Mouse (Mus musculus) neural tube, embryonic 15.5 days (tissue): ENCODE results near the gene Vac14. TPM values are rescaled to one million over a fixed set of nuclear protein-coding genes. Genes with fewer than 3 reads are reported as not detected.

ENCODE experiments used
- ATAC-seq: fragments of 200-750 bp; cut with Nextera tagmentation; 2 replicates; pipeline ENCODE4 v1.8.0; 2017; ENCODE audit warnings: mild to moderate bottlenecking, moderate TSS enrichment, moderate library complexity; ENCODE audit not compliant: low FRiP score
- H3K27ac ChIP-seq: fragments of 300-500 bp; sonication (generic); replicated peaks from 2 replicates; pipeline ENCODE4 v1.5.1; 2015; ENCODE audit warnings: mild to moderate bottlenecking, inconsistent platforms
- H3K27me3 ChIP-seq: fragments of 300-500 bp; sonication (generic); replicated peaks from 2 replicates; pipeline ENCODE4 v1.6.1; 2015; ENCODE audit warnings: inconsistent platforms
- H3K36me3 ChIP-seq: fragments of 300-500 bp; sonication (generic); 2 replicates; pipeline ENCODE4 v1.6.1; 2015; ENCODE audit warnings: inconsistent platforms
- H3K4me1 ChIP-seq: fragments of 300-500 bp; sonication (generic); 2 replicates; pipeline ENCODE4 v1.6.1; 2015; ENCODE audit warnings: inconsistent platforms
- H3K4me2 ChIP-seq: fragments of 300-500 bp; sonication (generic); 2 replicates; pipeline ENCODE4 v1.6.1; 2015; ENCODE audit warnings: inconsistent platforms, mild to moderate bottlenecking, moderate library complexity
- H3K4me3 ChIP-seq: fragments of 300-500 bp; sonication (generic); replicated peaks from 2 replicates; pipeline ENCODE4 v1.5.1; 2015; ENCODE audit warnings: mild to moderate bottlenecking, inconsistent platforms
- H3K9ac ChIP-seq: fragments of 300-500 bp; sonication (generic); replicated peaks from 2 replicates; pipeline ENCODE4 v1.6.1; 2015; ENCODE audit warnings: mild to moderate bottlenecking, inconsistent platforms
- H3K9me3 ChIP-seq: fragments of 300-500 bp; sonication (generic); replicated peaks from 2 replicates; pipeline ENCODE4 v1.6.1; 2016; ENCODE audit warnings: inconsistent platforms
- WGBS: fragments of 180-500 bp; shearing (Covaris S2); methylation state at CpG from one replicate; pipeline ENCODE4 v1.1.7; 2015; ENCODE audit warnings: mixed read lengths; 5-methylcytosine and 5-hydroxymethylcytosine counted together
- polyA plus RNA-seq: library from polyadenylated mRNA; unstranded; fragments of >200 nt; fragmentation: Nextera tagmentation; extraction: Ambion mirVana; gene quantifications from 2 replicates; pipeline ENCODE4 v1.2.1, GENCODE M21; 2015

Vac14 gene
- polyA plus RNA-seq, 1 experiment from 2014 or later: 26.8 TPM

DNA sequence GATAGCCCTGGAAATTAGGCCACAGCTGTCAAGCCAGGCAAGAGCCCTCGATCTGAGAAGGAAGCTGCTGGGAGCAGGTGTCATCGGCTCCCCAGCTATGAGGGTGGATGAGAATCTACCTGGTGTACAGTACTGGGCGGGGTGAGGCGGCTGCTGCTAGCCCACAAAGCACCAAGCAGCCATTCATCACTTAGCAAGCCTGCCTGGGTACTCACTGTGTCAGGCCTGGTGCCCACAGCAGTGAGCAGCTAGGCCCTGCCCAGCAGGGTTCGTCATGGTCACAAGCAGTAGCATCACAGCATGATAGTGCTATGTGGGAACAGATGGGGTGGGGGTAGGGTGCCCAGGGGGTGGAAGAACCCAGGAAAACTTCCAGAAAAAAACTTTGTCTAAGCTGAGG, 77.0 kb downstream of the Vac14 start:
- no peak for ATAC-seq

DNA sequence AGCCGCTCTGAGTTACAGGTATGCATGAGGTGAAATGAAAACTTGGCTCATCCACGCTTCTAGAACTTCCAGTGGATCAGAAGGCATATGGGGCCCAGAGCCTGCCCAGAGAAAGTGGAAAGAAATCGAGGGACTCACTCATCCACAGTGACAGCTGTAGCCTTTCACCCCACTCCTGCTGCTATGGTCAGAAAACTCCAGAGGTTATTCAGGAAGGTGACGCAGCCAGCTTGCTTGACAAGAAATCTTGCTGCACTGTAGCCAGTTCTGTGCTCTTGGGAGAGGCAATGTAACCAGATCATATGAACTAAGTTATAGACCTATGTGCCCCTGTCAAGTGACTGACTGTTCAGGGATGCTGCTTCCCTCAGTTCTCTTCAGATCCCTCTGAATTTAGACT, 77.7 kb downstream of the Vac14 start:
- H3K9me3 ChIP-seq: no peaks in the 10 kb centered on the region
- H3K4me3 ChIP-seq: no peak overlapping the region
- H3K36me3 ChIP-seq: peaks cover 6% of the 10 kb centered on the region
- 0 out of 2 replicates have a peak overlapping the region, but pooled peaks have one; percentile 23 for H3K9ac ChIP-seq
- H3K4me1 ChIP-seq: peaks cover 35% of the 10 kb centered on the region
- 0 out of 2 replicates have a peak overlapping the region, but pooled peaks have one; percentile 49 for H3K27ac ChIP-seq
- H3K4me2 ChIP-seq: no peak overlapping the region
- 95% methylated on average over 4 of the region's 4 CpGs for WGBS
- no peak for ATAC-seq
- H3K27me3 ChIP-seq: no peaks in the 10 kb centered on the region

More for the DNA sequence above, 77.0 kb downstream of the Vac14 start:
- peak overlapping the region; percentile 23; the same call in 1 of the 2 replicates for H3K9ac ChIP-seq
- peak overlapping the region; percentile 49; the same call in 1 of the 2 replicates for H3K27ac ChIP-seq
- WGBS: 74% methylated on average over 5 of the region's 5 CpGs
- no peak overlapping the region for H3K4me2 ChIP-seq
- H3K36me3 ChIP-seq: peaks cover 8% of the 10 kb centered on the region
- no peak overlapping the region for H3K4me3 ChIP-seq
- no peaks in the 10 kb centered on the region for H3K27me3 ChIP-seq
- H3K9me3 ChIP-seq: no peaks in the 10 kb centered on the region
- peaks cover 35% of the 10 kb centered on the region for H3K4me1 ChIP-seq

DNA sequence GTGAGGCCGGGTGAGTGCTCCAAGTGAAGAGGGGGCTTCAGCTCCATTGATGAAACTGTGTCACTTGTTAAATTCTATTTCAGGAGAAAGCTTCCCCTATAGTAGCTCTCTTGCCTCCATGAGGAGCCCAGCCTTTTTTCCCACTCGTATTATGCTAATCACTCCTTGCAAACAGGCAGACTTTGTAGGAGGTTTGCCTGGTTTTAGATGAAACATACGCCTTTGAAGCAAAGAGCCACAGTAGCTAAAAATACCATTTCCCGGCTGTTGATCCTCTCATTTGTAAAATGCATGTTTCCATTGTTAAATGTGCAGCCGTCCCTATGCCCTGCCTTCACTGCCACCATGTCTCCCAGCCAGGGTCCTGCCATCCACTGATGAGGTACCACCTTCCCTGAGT, 79.2 kb downstream of the Vac14 start:
- Histone ChIP-seq H3K4me1 (peaks cover 46% of the 10 kb centered on the region), H3K9me3 (no peaks in the 10 kb centered on the region), H3K36me3 (peaks cover 4% of the 10 kb centered on the region; the same call in 1 of the 2 replicates), H3K4me3 (no peak overlapping the region), H3K27me3 (no peaks in the 10 kb centered on the region), H3K4me2 (no peak overlapping the region), H3K27ac (no peak overlapping the region), H3K9ac (no peak overlapping the region)
- ATAC-seq: no peak
- 94% methylated on average over 5 of the region's 5 CpGs for WGBS

DNA sequence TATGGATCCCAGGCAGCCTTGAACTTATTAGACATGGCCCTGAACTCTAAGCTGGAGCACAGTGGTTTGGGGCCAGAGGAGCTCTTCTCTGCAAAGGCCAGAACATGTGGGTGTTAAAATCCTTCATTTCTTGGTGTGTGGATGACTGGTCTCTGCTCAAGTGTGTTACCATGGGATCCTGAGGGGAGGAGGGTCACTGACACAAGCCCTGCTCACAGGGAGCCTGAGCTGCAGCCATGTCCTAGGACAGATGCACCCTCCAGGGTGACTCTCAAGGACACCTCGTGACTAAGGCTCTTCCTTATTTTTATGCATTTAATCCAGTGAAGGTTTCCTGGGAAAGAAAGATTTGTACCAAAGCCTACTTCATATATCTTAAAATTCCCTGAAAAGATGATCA, 79.7 kb downstream of the Vac14 start:
- Histone ChIP-seq H3K9me3 (no peaks in the 10 kb centered on the region), H3K4me1 (peaks cover 51% of the 10 kb centered on the region), H3K27ac (no peak overlapping the region), H3K4me2 (no peak overlapping the region), H3K9ac (no peak overlapping the region), H3K36me3 (peaks cover 4% of the 10 kb centered on the region; the same call in 1 of the 2 replicates), H3K27me3 (no peaks in the 10 kb centered on the region), H3K4me3 (no peak overlapping the region)
- 81% methylated on average over 1 of the region's 1 CpGs for WGBS
- ATAC-seq: no peak

DNA sequence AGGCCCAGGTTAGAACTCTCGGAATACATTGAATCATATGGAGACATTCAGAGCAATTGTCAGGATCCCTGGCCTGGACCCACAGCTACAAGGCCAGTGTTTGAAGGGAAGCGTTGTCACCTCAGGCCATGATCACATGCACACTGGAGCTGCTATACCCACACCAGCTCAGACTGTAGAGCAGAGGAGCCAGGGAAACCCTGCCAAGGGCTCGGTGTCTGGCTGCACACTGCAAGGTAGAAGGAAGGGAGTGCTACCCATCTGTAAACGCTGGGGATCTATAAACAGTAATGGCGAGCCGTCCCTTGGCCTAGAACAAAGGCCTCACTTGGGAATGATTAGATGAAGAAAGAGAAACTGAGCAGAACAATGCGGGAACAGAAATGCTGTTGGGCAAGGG, 81.1 kb downstream of the Vac14 start:
- no peak for ATAC-seq
- Histone ChIP-seq H3K4me3 (no peak overlapping the region), H3K4me2 (no peak overlapping the region), H3K27me3 (no peaks in the 10 kb centered on the region), H3K9ac (no peak overlapping the region), H3K27ac (peak overlapping the region; percentile 42; the same call in 1 of the 2 replicates), H3K9me3 (no peaks in the 10 kb centered on the region), H3K4me1 (peaks cover 58% of the 10 kb centered on the region), H3K36me3 (peaks cover 4% of the 10 kb centered on the region; the same call in 1 of the 2 replicates)
- WGBS: 60% methylated on average over 7 of the region's 7 CpGs

DNA sequence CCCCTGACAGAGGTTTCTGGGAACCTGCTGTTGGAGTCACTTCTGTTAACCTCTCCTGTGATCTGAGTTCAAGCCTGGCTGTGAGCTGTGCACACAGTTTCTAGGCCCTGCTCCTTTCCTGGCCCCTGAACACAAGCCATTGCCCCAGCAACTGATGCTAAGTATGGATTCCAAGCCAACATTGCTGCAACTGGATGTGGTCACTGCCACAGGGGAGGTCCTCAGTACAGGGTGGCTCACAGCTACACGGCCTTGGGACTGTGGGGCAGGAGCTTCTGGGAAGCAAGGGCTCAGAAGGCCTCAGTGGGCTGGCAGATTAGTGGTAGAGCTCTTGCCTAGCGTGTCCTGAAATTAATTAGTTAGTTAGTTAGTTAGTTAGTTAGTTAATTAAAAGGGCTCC, 82.2 kb downstream of the Vac14 start:
- WGBS: 87% methylated on average over 2 of the region's 2 CpGs
- ATAC-seq: no peak

DNA sequence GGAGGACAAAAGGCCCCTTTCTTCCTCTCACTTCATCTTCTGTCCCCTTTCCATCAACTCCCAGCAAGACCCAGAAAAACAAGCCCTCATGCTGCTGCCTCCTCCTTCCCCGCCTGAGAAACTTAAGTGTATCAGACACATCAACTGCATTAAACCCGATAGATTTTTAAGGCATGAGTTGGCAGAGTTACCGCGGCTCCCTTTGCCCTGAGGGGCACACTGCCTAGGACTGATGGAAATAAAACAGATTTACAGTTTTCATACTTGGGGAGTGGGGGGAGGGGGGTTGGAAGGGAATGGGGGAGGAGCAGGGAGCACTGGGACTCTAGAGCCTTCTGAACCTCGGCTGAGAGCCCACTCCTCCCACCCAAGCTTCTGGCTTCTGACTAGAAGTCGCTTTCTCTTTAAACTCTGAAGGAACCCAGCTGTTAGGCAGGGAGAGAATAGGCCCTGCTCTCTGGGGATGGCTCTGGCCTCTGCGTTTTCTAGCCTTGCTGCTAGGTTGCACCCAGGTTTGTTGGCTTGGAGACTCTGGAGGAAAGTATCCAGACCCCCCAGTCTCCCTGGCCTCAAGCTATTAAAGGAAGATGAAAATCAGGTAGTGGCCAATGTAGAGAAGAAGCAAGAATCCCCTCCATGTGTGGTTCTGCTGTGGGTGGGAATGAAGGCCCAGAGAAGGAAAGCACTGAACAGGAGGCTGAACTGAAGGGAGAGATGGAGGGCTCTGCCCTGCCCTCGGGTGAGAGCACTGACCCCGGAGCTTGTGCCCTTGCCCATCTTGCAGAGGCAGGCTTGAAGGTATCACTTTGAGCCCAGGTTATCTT, 84.5 kb downstream of the Vac14 start:
- Histone ChIP-seq H3K9me3 (no peaks in the 10 kb centered on the region), H3K9ac (no peak overlapping the region), H3K27ac (peak overlapping the region; percentile 63), H3K27me3 (no peaks in the 10 kb centered on the region), H3K4me1 (peaks cover 60% of the 10 kb centered on the region), H3K36me3 (no peaks in the 10 kb centered on the region), H3K4me2 (no peak overlapping the region), H3K4me3 (no peak overlapping the region)
- WGBS: 35% methylated on average over 9 of the region's 9 CpGs
- no peak for ATAC-seq

More for the DNA sequence above, 82.2 kb downstream of the Vac14 start:
- peaks cover 4% of the 10 kb centered on the region; the same call in 1 of the 2 replicates for H3K36me3 ChIP-seq
- H3K4me3 ChIP-seq: no peak overlapping the region
- H3K9ac ChIP-seq: no peak overlapping the region
- no peak overlapping the region for H3K27ac ChIP-seq
- H3K27me3 ChIP-seq: no peaks in the 10 kb centered on the region
- peaks cover 58% of the 10 kb centered on the region for H3K4me1 ChIP-seq
- no peaks in the 10 kb centered on the region for H3K9me3 ChIP-seq
- no peak overlapping the region for H3K4me2 ChIP-seq

DNA sequence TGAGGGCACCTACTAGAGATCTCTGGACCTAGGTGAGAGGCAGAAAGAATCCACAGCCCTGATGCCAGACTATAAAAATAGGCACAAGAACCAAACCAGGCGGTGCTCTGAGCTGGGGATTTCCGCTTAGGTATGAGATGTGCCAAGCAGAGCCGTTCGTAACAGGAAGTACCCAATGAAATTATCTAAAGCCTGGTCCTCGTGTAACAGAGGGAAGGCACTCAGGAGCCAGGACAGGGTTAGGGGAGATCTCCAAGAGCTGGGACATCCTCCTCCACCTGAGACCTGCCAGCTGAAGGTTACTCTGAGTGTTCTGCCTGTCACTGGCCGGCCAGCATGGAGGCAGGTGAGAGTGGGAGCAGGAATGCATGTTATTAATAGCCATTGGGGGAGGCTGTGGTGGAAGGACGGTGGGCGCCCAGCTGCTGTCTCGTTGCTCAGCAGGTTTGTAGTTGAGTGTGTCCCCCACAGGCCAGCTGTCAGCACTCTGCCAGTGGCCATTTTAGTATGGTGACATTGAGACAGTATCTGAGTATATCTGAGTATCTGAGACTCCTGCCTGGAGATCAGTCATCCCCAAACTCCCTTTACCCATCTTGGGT, 85.2 kb downstream of the Vac14 start:
- H3K27me3 ChIP-seq: no peaks in the 10 kb centered on the region
- no peaks in the 10 kb centered on the region for H3K9me3 ChIP-seq
- peak overlapping the region; percentile 63 for H3K27ac ChIP-seq
- no peak overlapping the region for H3K4me3 ChIP-seq
- no peak overlapping the region for H3K4me2 ChIP-seq
- no peaks in the 10 kb centered on the region for H3K36me3 ChIP-seq
- H3K9ac ChIP-seq: no peak overlapping the region
- H3K4me1 ChIP-seq: peaks cover 60% of the 10 kb centered on the region
- WGBS: 85% methylated on average over 9 of the region's 9 CpGs
- no peak for ATAC-seq

DNA sequence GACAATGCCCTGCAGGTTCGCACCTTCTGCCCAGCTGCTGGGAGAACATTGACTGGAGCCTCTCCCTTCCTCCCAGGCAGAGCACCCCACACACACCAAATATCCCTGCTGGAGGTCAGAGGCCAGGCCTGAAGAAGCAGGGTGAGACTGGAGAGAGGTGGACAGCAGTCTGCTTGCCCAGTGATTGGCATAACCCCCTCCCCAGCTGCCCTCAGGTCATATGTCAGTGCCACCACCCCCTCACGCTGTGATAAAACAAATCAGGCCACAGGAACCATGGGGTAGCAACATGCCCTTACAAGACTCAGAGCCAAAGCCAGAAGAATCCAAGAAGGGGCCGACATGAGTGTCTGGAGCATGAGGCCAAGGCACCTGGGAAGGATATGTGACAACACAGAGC, 85.7 kb downstream of the Vac14 start:
- 87% methylated on average over 3 of the region's 3 CpGs for WGBS
- Histone ChIP-seq H3K4me1 (peaks cover 61% of the 10 kb centered on the region), H3K9ac (no peak overlapping the region), H3K9me3 (no peaks in the 10 kb centered on the region), H3K36me3 (no peaks in the 10 kb centered on the region), H3K27ac (no peak overlapping the region; the same call in 1 of the 2 replicates), H3K4me2 (no peak overlapping the region), H3K27me3 (no peaks in the 10 kb centered on the region), H3K4me3 (no peak overlapping the region)
- no peak for ATAC-seq

DNA sequence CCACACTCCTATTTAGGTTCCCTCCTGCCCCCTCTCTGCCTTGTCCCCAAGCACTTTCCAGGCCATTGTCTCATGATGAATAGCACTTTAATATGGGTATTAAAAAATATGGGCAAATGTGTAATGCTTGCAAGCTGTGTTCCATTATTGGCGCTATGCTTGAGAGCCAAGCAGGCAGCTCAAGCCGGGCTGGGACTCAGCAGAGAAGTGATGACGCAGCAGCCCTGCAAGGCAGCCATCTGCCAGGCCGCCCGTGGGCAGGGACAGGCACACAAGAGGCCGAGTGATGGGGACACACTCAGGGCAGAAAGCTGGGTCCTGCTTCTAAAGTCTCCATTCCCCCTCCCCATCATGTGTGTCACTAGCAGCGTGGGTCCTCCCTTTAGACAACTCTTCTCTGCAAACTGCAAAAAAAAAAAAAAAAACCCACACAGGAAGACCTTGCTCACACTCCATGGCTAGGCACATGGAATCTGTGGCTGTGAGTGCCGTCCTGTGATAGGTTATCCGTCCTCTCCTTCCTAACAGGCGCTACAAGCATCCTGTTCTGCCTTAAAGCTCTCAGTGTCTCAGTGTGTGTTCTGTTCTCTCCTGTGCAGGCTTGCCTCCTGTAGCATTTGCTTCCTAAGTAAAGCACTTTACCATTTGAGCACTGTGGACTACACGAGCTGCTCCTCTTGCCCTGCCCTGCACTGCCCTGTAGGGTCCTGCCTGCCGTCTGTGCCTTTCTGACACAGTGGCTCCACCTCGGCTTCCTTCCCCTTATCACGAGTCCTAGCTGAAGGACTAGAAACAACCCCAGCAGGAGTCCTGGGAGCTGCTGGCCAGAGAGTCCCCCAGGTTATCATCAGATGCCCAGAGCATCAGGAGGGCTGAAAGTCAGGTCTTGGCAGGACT, 87.3 kb downstream of the Vac14 start:
- 55% methylated on average over 14 of the region's 14 CpGs for WGBS
- Histone ChIP-seq H3K4me3 (no peak overlapping the region), H3K4me2 (no peak overlapping the region), H3K27me3 (no peaks in the 10 kb centered on the region), H3K9ac (no peak overlapping the region), H3K36me3 (0 out of 2 replicates have a peak, but pooled peaks cover 6% of the 10 kb centered on the region), H3K27ac (peak overlapping the region; percentile 62), H3K4me1 (peaks cover 60% of the 10 kb centered on the region), H3K9me3 (no peaks in the 10 kb centered on the region)
- peak; percentile 51; the same call in 1 of the 2 replicates for ATAC-seq

DNA sequence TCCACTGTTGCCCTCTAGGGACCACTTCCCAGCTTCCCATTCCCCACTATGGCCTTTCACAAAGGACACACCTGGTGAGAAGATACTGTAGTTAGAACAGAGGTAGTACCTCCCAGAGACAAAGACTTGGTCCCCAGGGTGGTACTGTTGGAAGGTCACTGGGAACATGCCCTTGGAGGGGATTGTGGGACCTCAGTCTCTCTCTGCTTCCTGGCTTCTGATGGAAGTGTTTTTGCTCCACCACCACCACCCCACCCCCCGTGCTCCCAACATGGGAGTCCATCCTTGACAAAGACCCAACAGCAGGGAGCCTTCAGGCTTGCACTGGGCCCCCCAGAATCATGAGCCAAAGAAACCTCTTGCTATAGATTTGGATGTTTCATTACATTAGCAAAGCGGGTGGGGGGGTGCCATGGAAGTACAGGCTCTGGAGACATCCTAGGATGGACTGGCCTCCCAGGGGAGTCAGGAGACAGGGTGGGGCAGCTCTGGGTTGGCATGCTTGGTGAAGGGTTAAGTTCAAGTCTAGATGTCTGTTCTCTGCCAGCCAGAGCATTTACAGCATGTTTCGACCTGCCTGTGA, 88.0 kb downstream of the Vac14 start:
- 90% methylated on average over 3 of the region's 3 CpGs for whole genome bisulfite sequencing
- no peaks in the 10 kb centered on the region for H3K9me3 ChIP-seq
- H3K27ac ChIP-seq: peak overlapping the region; percentile 62; the same call in 1 of the 2 replicates

More for the DNA sequence above, 88.0 kb downstream of the Vac14 start:
- Histone ChIP-seq H3K36me3 (peaks cover 12% of the 10 kb centered on the region), H3K9ac (no peak overlapping the region), H3K27me3 (no peaks in the 10 kb centered on the region), H3K4me2 (no peak overlapping the region), H3K4me1 (peaks cover 62% of the 10 kb centered on the region), H3K4me3 (no peak overlapping the region)
- ATAC-seq: no peak
